Mouse (Mus musculus) layer of hippocampus, adult 18-20 months (tissue): Measurements from ENCODE around the gene Gse1. TPM values are rescaled to one million over a fixed set of nuclear protein-coding genes. Genes with fewer than 3 reads are reported as not detected.
A peak's percentile ranks its signal among the peaks of the same experiment; 100 is the strongest.

Experiments used
- DNase-seq, 2 experiments: peaks; one replicate each; pipeline ENCODE4 v3.0.0; 2022; ENCODE audit warnings: low spot score in 2 of 2
- total RNA-seq, 2 experiments: library from RNA; stranded (reverse); gene quantifications; 2 replicates each; pipeline ENCODE4 v1.2.3; 2021

The Gse1 gene
- total RNA-seq, 2 experiments from 2014 or later, result 142 to 146 TPM

GRCm38 (mm10) chr8:120395892-120396291, 167.6 kb downstream of the Gse1 start:
- no peak for DNase-seq

GRCm38 (mm10) chr8:120396756-120397155, 168.5 kb downstream of the Gse1 start:
- DNase-seq, result no peak

- DNase-seq, result no peak
Observed at GRCm38 (mm10) chr8:120397444-120398411, 169.5 kb downstream of the Gse1 start.

- no peak for DNase-seq
Observed at GRCm38 (mm10) chr8:120399212-120399934, 171.1 kb downstream of the Gse1 start.

- DNase-seq, result no peak
Observed at GRCm38 (mm10) chr8:120401216-120401615, 173.0 kb downstream of the Gse1 start.

- DNase-seq, result no peak
Observed at GRCm38 (mm10) chr8:120401712-120402111, 173.5 kb downstream of the Gse1 start.

- no peak for DNase-seq
Observed at GRCm38 (mm10) chr8:120403606-120404269, 175.5 kb downstream of the Gse1 start.

GRCm38 (mm10) chr8:120404609-120405036, 176.4 kb downstream of the Gse1 start:
- DNase-seq, result peak in 1 of 2 experiments; percentile 60

GRCm38 (mm10) chr8:120406008-120406632, 177.9 kb downstream of the Gse1 start:
- no peak for DNase-seq

- DNase-seq, result no peak
Observed at GRCm38 (mm10) chr8:120407701-120408240, 179.5 kb downstream of the Gse1 start.

GRCm38 (mm10) chr8:120408241-120409215, 180.3 kb downstream of the Gse1 start:
- no peak for DNase-seq

GRCm38 (mm10) chr8:120409371-120410013, 181.2 kb downstream of the Gse1 start:
- DNase-seq, result peak in 1 of 2 experiments; percentile 56

- no peak for DNase-seq
Observed at GRCm38 (mm10) chr8:120411059-120411458, 182.8 kb downstream of the Gse1 start.

- DNase-seq, result no peak
Observed at GRCm38 (mm10) chr8:120411862-120412261, 183.6 kb downstream of the Gse1 start.

GRCm38 (mm10) chr8:120412357-120412756, 184.1 kb downstream of the Gse1 start:
- DNase-seq, result no peak

- DNase-seq, result peak in 1 of 2 experiments; percentile 59
Observed at GRCm38 (mm10) chr8:120412911-120413625, 184.8 kb downstream of the Gse1 start.

GRCm38 (mm10) chr8:120413626-120413988, 185.4 kb downstream of the Gse1 start:
- no peak for DNase-seq

- DNase-seq, result no peak
Observed at GRCm38 (mm10) chr8:120414216-120414615, 186.0 kb downstream of the Gse1 start.
